Mouse (Mus musculus) forebrain, embryonic 11.5 days (tissue): ENCODE measurements around the gene Map4k2. TPM values are rescaled to one million over a fixed set of nuclear protein-coding genes. Genes with fewer than 3 reads are reported as not detected.

Experiments used
- ATAC-seq: fragments of 200-750 bp; cut with Nextera tagmentation; replicated peaks from 2 replicates; pipeline ENCODE4 v1.8.0; 2017; ENCODE audit warnings: moderate TSS enrichment; ENCODE audit not compliant: low FRiP score
- DNase-seq: peaks from one replicate; pipeline ENCODE4 v3.0.0-alpha.2; 2017; ENCODE audit warnings: low spot score
- H3K27ac ChIP-seq: fragments of 300-500 bp; sonication (generic); 2 replicates; pipeline ENCODE4 v1.5.1; 2014; ENCODE audit warnings: low read depth, low read length
- H3K27me3 ChIP-seq: fragments of 300-500 bp; sonication (generic); 2 replicates; pipeline ENCODE4 v1.6.1; 2014; ENCODE audit warnings: mild to moderate bottlenecking, low read length, mixed read lengths; ENCODE audit not compliant: control insufficient read depth, insufficient read depth
- H3K36me3 ChIP-seq: fragments of 300-500 bp; sonication (generic); 2 replicates; pipeline ENCODE4 v1.6.1; 2014; ENCODE audit warnings: mild to moderate bottlenecking, low read length, moderate library complexity, mixed read lengths; ENCODE audit not compliant: control insufficient read depth, insufficient read depth
- H3K4me1 ChIP-seq: fragments of 300-500 bp; sonication (generic); replicated peaks from 2 replicates; pipeline ENCODE4 v1.6.1; 2014; ENCODE audit warnings: low read length, mixed read lengths; ENCODE audit not compliant: control insufficient read depth, insufficient read depth
- H3K4me2 ChIP-seq: fragments of 300-500 bp; sonication (generic); 2 replicates; pipeline ENCODE4 v1.6.1; 2014; ENCODE audit warnings: low read depth, mild to moderate bottlenecking, low read length, moderate library complexity, mixed read lengths; ENCODE audit not compliant: severe bottlenecking
- H3K4me3 ChIP-seq: fragments of 300-500 bp; sonication (generic); 2 replicates; pipeline ENCODE4 v1.5.1; 2014; ENCODE audit warnings: low read depth, low read length
- H3K9ac ChIP-seq: fragments of 300-500 bp; sonication (generic); 2 replicates; pipeline ENCODE4 v1.6.1; 2014; ENCODE audit warnings: low read length
- H3K9me3 ChIP-seq: fragments of 300-500 bp; sonication (generic); 2 replicates; pipeline ENCODE4 v1.6.1; 2016; ENCODE audit warnings: low read length, mixed read lengths; ENCODE audit not compliant: control insufficient read depth
- WGBS: fragments of 180-500 bp; shearing (Covaris S2); extraction: QIAGEN DNeasy Blood & Tissue Kit; methylation state at CpG from one replicate; pipeline ENCODE4 v1.1.7; 2014; 5-methylcytosine and 5-hydroxymethylcytosine counted together
- polyA plus RNA-seq: library from polyadenylated mRNA; unstranded; fragments of >200 nt; fragmentation: Nextera tagmentation; extraction: Ambion mirVana; gene quantifications from 2 replicates; pipeline ENCODE4 v1.2.1, GENCODE M21; 2014

Map4k2 gene
- polyA plus RNA-seq, 1 experiment from 2014 or later, result 13.7 TPM

GRCm38 (mm10) chr19:6376255-6376564 is 35.3 kb downstream of the Map4k2 start:
- no peaks in the 10 kb centered on the region for H3K9me3 ChIP-seq
- DNase-seq (peak; percentile 83), ATAC-seq (no peak)
- H3K9ac ChIP-seq, result no peak overlapping the region
- H3K27me3 ChIP-seq, result no peaks in the 10 kb centered on the region
- peaks cover 57% of the 10 kb centered on the region for H3K36me3 ChIP-seq
- no peak overlapping the region for H3K4me3 ChIP-seq
- H3K4me2 ChIP-seq, result no peak overlapping the region
- WGBS, result 80% methylated on average over 14 of the region's 14 CpGs
- no peak overlapping the region for H3K27ac ChIP-seq
- no peaks in the 10 kb centered on the region for H3K4me1 ChIP-seq

- H3K4me2 ChIP-seq, result no peak overlapping the region
- no peaks in the 10 kb centered on the region for H3K4me1 ChIP-seq
- no peaks in the 10 kb centered on the region for H3K9me3 ChIP-seq
- no peak overlapping the region for H3K9ac ChIP-seq
- ATAC-seq, result no peak
- WGBS, result 80% methylated on average over 2 of the region's 2 CpGs
- H3K27ac ChIP-seq, result no peak overlapping the region
- no peak overlapping the region for H3K4me3 ChIP-seq
- no peak for DNase-seq
- H3K27me3 ChIP-seq, result no peaks in the 10 kb centered on the region
- H3K36me3 ChIP-seq, result peaks cover 53% of the 10 kb centered on the region
Measured at GRCm38 (mm10) chr19:6376643-6377042, 35.7 kb downstream of the Map4k2 start.

GRCm38 (mm10) chr19:6377327-6378040 is 36.5 kb downstream of the Map4k2 start:
- no peaks in the 10 kb centered on the region for H3K27me3 ChIP-seq
- DNase-seq, result no peak
- H3K9me3 ChIP-seq, result no peaks in the 10 kb centered on the region
- no peak overlapping the region for H3K4me3 ChIP-seq
- H3K4me1 ChIP-seq, result no peaks in the 10 kb centered on the region
- no peak for ATAC-seq
- H3K36me3 ChIP-seq, result peaks cover 44% of the 10 kb centered on the region
- WGBS, result 51% methylated on average over 11 of the region's 11 CpGs
- peak overlapping the region; percentile 31; the same call in 1 of the 2 replicates for H3K27ac ChIP-seq
- no peak overlapping the region; the same call in 1 of the 2 replicates for H3K9ac ChIP-seq
- no peak overlapping the region for H3K4me2 ChIP-seq

- no peaks in the 10 kb centered on the region for H3K4me1 ChIP-seq
- no peak overlapping the region for H3K4me3 ChIP-seq
- no peaks in the 10 kb centered on the region for H3K27me3 ChIP-seq
- 94% methylated on average over 9 of the region's 9 CpGs for WGBS
- no peak overlapping the region for H3K27ac ChIP-seq
- DNase-seq, result no peak
- H3K36me3 ChIP-seq, result peaks cover 19% of the 10 kb centered on the region
- ATAC-seq, result no peak
- H3K9ac ChIP-seq, result no peak overlapping the region
- no peaks in the 10 kb centered on the region for H3K9me3 ChIP-seq
- H3K4me2 ChIP-seq, result no peak overlapping the region
Measured at GRCm38 (mm10) chr19:6380411-6381166, 39.7 kb downstream of the Map4k2 start.

GRCm38 (mm10) chr19:6381238-6381637 is 40.3 kb downstream of the Map4k2 start:
- Histone ChIP-seq H3K4me3 (no peak overlapping the region), H3K4me2 (no peak overlapping the region), H3K27ac (no peak overlapping the region), H3K9me3 (no peaks in the 10 kb centered on the region), H3K27me3 (no peaks in the 10 kb centered on the region), H3K36me3 (peaks cover 14% of the 10 kb centered on the region), H3K4me1 (no peaks in the 10 kb centered on the region), H3K9ac (no peak overlapping the region)
- WGBS, result 98% methylated on average over 5 of the region's 5 CpGs
- DNase-seq (no peak), ATAC-seq (no peak)

GRCm38 (mm10) chr19:6382323-6382924 is 41.5 kb downstream of the Map4k2 start:
- no peak overlapping the region for H3K4me3 ChIP-seq
- H3K9me3 ChIP-seq, result no peaks in the 10 kb centered on the region
- H3K9ac ChIP-seq, result no peak overlapping the region
- DNase-seq (no peak), ATAC-seq (no peak)
- 86% methylated on average over 4 of the region's 4 CpGs for whole genome bisulfite sequencing
- H3K4me2 ChIP-seq, result no peak overlapping the region
- no peaks in the 10 kb centered on the region for H3K27me3 ChIP-seq
- peaks cover 7% of the 10 kb centered on the region; the same call in 1 of the 2 replicates for H3K36me3 ChIP-seq
- H3K4me1 ChIP-seq, result no peaks in the 10 kb centered on the region
- no peak overlapping the region for H3K27ac ChIP-seq

GRCm38 (mm10) chr19:6383470-6383869 is 42.5 kb downstream of the Map4k2 start:
- Histone ChIP-seq H3K4me3 (no peak overlapping the region), H3K27me3 (no peaks in the 10 kb centered on the region), H3K9me3 (no peaks in the 10 kb centered on the region), H3K36me3 (0 out of 2 replicates have a peak, but pooled peaks cover 1% of the 10 kb centered on the region), H3K27ac (no peak overlapping the region), H3K9ac (no peak overlapping the region), H3K4me1 (no peaks in the 10 kb centered on the region), H3K4me2 (no peak overlapping the region)
- WGBS, result 54% methylated on average over 5 of the region's 5 CpGs
- DNase-seq (peak; percentile 53), ATAC-seq (no peak)

GRCm38 (mm10) chr19:6384128-6384527 is 43.2 kb downstream of the Map4k2 start, which contains the start of gene Pygm:
Gene Pygm (plus strand): TSS chr19:6384399.
- Histone ChIP-seq H3K27ac (no peak within 1 kb of the TSS), H3K4me1 (no peaks in the 10 kb centered on the region), H3K4me3 (no peak within 1 kb of the TSS), H3K4me2 (no peak within 1 kb of the TSS), H3K9ac (no peak within 1 kb of the TSS; the same call in 1 of the 2 replicates), H3K9me3 (no peaks in the 10 kb centered on the region), H3K27me3 (no peaks in the 10 kb centered on the region), H3K36me3 (no peaks in the 10 kb centered on the region)
- peak; percentile 56 for DNase-seq
- ATAC-seq, result no peak
- WGBS, result 16% methylated on average over 7 of the region's 7 CpGs
